Mouse (Mus musculus) heart, postnatal 36 days (tissue): ENCODE data around the gene Mgat5. TPM values are rescaled to one million over a fixed set of nuclear protein-coding genes. Genes with fewer than 3 reads are reported as not detected.
A peak's percentile ranks its signal among the peaks of the same experiment; 100 is the strongest.

Source experiments
- DNase-seq, 2 experiments: peaks; one replicate each; pipeline ENCODE4 v3.0.0; 2021 to 2022
- intact Hi-C: fragments of 180-260 bp; cut with DNase I; formaldehyde crosslinking; loops from one replicate; pipeline ENCODE4 v1.15.1; 2025
- total RNA-seq, 2 experiments: library from RNA; stranded (reverse); gene quantifications; 2 replicates each; pipeline ENCODE4 v1.2.3; 2021

The Mgat5 gene
- total RNA-seq, 2 experiments from 2014 or later = 11.1 to 11.5 TPM

DNA sequence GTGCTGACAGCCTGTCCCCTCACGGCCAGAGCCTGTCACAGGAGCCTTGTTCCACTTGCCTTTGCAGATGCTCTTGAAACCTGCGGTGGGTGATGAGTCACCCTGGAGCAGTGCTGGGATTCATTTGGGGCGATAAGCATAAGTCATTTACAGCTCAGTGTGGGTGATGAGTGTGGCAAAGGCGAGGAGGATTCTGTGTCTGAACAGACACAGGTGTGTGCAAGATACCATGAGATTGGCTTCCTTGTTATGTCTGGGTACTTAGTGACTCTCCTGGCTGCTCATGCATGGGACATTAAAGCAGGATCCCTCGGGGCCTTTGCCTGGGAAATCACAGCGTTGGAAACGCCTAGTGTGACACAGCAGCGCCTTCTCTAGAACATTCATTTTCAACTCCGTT is 256.2 kb downstream of the Mgat5 start:
- DNase-seq = no peak
- intact Hi-C loops = no loop called here

DNA sequence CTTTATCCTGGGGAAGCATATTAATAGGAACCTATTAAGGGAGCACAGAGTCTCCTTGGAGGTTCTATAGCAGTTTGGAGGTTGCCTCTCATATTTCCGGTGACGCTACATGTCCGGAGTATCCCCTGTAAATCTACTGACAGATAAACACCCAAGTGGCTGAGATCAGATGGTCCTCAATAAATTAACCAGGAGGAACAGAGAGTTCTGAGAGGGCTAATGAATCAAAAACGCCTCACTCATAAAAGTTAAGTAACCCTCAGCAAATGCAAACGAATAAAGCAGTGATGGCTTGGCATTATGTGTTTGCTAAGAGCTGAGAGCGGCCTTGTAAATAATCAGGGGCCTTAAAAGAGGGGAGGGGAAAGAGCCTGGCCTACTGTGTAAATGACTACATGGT is 259.2 kb downstream of the Mgat5 start:
- intact Hi-C loops = no loop called here
- DNase-seq = no peak

DNA sequence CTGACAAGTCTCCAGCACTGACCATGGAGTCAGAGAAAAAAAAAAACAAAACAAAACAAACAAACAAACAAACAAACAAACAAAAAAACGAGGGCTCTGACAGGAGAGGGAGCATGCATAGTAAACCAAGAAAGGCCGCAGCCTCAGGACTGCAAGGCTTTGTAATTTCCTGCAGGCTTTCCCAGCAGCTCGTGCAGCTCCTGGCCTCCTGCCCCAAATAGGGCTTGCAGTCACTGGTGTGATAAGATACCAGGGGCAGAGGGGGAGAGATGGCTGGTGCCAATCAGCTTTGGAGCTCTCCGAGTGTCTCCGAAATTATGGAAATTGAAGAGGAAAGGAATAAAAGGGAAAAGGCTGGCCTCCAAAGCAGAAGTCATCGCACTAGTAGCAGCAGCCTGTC is 260.5 kb downstream of the Mgat5 start:
- DNase-seq = no peak
- intact Hi-C loops = no loop called here

DNA sequence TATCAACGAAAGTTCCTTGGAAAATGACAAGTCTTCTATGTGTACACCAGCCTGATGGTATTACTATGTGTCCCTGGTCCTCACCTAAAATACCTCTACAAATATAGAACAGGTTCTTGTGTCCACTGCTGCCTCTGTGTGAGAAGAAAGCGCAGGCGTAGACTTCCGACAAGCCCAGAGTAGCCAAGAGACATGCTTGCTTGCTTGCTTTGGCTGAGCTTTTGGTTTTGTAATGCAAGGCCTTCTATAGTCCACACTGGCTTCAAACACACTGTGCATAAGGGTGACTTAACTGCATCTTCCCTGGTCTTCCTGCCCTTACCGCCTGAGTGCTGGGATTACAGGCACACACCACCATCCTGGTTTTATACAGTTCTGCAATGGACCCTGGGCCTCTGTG is 262.4 kb downstream of the Mgat5 start:
- no peak for DNase-seq
- intact Hi-C loops = no loop called here

DNA sequence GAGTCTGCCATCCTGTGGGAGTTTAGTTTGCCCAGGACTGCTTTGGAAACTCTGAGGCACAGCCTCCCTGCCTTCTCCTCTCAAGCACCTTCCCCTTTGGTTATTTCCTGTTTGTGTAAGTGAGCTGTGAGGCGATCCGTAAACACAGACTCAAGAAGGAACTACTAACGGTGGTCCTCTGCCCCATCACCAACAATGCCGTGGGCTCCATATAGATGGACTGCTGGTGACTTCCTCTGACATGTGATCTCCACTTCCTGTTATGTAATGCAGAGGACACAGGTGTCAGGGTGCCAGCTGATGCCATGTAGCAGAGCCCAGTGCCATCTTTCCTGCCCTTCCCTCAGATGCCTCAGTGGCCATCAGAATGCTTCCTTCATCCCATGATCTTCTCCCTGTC is 265.4 kb downstream of the Mgat5 start:
- intact Hi-C loops = no loop called here
- DNase-seq = no peak

DNA sequence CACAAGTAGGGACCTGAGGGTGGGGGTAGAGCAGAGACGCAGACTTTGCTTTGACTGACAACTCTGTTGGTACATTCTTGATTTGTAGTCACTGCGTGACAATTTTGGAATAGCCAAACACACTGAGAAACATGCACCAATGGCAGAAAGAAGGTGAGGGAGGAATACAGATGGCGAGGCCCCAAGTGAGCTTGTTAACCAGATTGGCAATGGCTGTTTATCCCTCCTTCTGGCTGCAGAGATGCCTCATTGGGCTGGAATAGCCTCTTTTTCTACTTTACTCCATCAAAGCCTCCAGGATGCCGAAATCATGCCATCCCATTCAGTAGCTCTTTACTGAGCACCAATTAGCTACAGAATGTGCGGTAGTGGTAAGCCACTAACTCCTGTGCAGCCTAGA is 270.9 kb downstream of the Mgat5 start:
- no peak for DNase-seq
- intact Hi-C loops = no loop called here

DNA sequence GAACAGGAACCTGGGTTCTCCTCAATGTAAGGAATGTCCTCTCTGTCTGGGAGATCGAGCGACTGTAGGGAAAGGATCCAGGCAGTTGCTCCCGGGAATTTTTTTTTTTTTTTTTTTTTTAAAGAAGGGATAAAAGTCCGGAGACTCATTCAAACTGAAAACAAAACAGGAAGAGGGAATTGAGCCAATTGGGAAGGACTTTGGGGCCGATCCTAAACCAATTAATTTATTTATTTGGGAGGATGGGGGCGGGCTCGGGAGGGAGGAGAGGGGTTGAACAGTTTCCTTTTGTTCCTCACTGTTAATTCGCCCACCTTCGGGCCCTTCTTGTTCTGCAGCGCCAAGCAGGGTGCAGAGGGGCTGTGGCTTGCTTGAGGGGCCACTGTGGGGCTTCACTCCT is 278.1 kb downstream of the Mgat5 start:
- no peak for DNase-seq
- intact Hi-C loops = no loop called here

DNA sequence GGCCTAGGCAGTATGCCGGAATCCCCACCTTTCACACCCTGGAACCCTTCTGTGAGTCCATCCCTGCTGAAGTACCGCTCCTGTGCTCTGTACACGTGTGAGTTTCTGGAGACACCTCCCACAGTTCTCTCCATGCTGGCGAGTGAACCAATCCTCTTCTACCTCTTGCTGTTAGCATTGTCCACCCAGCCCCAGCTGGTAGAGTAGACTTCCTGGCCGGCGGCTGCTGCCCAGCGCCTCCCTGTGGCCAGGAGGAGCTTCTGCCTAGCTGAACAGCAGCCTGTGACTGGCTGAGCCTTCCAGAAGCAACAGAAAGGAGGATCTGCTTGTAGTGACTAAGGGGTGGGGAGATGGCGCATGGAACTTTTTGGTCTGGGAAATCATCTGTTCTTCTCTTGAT is 279.4 kb downstream of the Mgat5 start:
- DNase-seq = no peak
- intact Hi-C loops = no loop called here

DNA sequence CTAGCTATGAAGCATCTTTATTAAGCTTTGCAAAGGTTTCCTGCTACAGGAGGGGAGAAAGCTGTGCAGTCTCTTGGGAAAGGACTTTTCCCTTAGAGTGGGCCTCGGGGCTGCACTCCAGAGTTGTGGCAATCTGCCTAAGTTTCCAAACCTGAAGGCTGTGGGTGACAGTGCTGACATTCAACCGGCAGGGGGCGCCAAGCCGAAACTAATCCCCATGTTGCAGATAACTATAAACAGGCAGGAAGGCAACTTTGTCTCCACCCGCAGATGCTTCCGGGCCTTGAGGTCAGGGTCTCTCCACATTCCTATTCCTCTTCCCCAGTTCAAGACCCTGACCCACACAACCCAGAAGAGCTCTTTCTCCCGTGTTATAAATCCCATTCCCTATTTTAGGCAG is 280.0 kb downstream of the Mgat5 start:
- peak; percentile 27 to 62 for DNase-seq
- intact Hi-C loops = loop anchor here (5.0 kb wide), 1 partner anchor 468 kb away; no protein-coding TSS in a partner anchor

DNA sequence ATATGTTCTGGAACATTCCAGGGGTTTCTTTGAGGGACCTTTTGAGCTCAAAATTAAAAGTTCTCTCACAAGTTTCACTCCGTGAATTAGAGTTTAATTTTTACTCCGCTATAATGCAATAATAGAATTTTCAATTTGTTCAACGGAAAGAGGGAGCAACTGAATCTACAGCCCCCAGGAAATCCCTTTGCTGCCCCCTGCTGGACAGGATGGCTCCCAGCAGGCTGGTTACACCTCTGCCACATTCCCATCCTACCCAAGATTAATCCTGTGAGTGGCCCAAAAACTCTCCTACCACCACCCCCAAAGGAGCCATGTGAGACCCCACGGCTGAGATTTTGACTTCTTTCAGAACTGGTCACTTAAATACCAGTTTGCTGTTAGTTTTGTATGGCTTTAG is 282.3 kb downstream of the Mgat5 start:
- intact Hi-C loops = loop anchor here (5.0 kb wide), 1 partner anchor 470 kb away; no protein-coding TSS in a partner anchor
- peak; percentile 22 to 49 for DNase-seq

DNA sequence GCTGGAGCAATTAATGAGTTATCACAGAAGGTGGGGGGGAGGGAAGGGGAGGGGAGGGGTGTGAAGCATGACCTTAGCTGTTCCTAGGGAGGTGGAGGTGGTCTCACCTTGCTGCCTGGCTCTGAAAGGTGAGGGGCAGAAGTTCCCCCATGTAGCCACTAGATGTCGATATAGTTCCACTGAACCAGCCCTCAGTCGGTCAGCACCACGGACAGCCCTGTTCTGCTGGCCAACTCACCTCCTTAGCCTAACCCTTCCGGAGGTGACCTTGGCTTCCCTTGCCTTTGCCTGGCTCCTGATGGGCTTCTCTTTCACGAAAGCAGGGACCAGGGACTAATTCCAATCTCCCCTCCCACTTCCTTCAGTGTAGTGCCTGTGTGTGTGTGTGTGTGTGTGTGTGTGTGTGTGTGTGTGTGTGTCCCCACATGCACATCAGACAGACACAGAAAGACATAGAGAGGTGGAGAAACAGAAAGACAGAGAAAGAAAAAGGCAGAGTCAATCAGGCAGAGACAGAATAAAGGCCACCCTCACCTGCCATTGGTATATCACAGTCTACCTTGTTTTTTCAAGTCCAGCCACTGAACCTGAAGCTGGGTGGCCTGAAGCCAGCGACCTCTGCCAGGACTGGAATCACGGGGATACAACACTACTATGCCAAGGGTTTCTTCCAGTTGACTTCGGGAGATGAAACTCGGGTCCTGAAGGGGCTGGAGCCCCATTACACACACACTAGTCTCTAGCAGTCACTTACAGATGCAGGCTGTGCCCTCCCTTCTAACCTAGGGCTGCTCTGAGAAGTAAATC is 292.1 kb downstream of the Mgat5 start:
- intact Hi-C loops = loop anchor here (5.0 to 10.0 kb wide), 3 partner anchors 428 to 728 kb away; no protein-coding TSS in a partner anchor
- peak; percentile 52 to 59 for DNase-seq

DNA sequence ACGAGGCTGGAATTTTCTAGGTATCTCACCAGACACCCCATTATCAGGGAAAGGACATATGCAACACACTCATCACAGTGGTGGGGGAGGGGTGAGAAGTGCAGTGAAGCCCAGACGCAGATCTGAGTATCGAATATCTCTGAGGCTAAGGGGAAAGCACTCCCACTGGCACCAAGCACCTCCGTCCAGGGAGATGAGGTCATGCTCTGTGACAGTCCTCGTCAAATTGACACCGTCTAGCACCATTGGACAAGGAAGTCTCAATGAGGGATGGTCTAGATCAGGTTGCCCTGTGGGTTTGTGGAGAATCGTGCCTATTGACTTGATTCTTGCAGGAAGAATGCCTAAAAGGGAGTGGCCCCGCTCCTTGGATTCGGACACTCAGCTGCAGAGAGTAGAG is 293.9 kb downstream of the Mgat5 start:
- intact Hi-C loops = loop anchor here (5.0 to 10.0 kb wide), 3 partner anchors 426 to 726 kb away; no protein-coding TSS in a partner anchor
- DNase-seq = no peak

DNA sequence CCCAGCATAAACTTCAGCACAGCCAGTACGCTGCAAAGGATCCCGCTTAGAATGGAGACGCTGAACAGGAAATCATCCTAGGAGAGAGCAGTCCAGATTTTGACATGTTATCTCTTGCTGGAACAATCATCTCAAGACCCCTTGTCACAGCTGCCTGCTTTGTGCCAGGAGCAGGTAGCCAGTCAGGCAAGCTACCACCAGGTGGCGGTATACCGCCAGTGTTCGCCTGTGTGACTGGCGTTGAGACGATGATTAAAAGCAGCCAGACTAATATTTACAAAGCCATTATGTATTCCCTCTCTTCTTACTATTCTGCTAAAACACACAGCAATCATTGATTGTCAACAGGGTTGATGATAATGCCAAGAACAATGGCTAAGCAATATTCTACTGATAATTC is 295.4 kb downstream of the Mgat5 start:
- intact Hi-C loops = loop anchor here (1.0 to 5.0 kb wide), 3 partner anchors 181 to 265 kb away; no protein-coding TSS in a partner anchor
- DNase-seq = peak; percentile 74 to 76

DNA sequence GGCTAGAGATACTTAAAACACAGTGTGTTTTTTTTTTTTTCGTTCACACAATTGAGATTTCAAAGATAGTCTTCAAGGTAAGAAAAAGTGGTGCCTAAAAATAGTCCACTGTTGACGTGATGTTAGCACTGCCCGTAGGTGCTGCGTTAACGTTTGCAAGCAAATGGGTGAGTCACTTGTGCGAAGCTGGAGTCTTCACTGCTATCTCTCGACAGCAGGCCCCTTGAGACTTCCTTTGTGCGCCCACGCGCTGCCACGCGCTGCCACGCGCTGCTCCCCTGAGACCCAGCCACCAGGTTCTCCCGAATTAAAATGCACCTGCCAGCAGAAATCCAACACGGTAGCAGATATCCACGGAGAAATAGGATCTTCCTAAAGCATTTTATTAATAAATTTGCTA is 295.9 kb downstream of the Mgat5 start:
- intact Hi-C loops = loop anchor here (1.0 to 5.0 kb wide), 3 partner anchors 180 to 265 kb away; no protein-coding TSS in a partner anchor

DNA sequence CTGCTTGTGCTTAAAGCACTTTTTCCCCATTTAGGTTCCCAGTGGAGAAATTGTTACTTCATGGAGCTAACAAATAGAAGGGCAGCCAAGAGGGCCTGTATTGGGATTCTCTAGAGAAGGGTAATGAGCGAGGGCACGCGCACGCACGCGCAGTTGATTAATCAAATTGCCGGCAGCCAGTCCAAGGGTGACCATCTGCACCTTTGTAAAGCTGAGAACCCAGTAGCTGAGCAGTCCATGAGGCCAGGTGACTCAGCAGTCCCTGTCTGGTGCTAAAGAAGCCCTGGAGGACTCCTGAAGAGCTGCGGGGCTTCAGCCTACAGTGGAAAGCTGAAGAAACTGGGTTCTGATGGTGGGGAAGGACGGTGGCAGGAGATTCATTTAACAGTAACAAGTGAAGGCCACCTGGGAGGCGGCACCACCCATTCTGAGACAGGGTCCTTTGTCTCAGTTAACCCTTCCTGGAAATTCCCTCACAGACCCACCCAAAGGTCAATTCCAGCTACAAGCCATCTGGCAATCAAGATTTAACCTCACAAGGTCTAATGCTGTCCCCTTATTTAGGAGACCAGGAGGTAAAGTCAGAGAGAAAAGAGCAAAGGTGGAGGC is 302.3 kb downstream of the Mgat5 start:
- no peak for DNase-seq
- intact Hi-C loops = no loop called here

More for the DNA sequence above, 295.9 kb downstream of the Mgat5 start:
- no peak for DNase-seq

DNA sequence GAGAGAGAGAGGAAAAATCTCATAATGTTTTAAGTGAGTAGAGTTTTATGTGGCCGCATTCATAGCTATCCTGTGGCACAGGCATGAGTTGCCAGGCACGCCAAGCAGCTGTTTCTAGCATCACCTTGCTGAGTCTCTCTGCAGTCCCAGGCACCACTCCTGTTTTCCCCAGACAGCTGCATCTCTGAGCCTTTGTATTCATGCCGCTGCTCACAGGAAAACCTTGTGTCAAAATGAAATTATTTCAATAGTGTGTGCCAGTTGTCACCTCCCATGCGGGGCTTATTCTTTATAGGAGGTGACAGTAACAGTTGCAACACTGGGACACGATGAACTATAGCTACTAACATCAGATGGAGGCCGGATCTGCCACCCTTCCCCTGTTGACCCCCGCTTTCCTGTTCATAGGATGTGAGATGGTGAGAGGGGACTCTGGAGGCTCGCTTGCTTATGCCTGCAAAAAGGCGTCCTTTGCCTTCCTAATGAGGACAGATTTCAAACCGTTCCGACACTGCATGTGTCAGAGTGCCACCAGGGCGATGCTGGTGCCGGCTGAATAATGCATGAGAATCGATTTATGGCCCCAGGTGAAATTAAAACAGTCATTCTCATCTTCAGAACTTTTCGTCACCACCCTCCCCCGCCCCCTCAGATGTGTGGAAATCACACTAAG is 303.4 kb downstream of the Mgat5 start:
- intact Hi-C loops = no loop called here
- DNase-seq = no peak

DNA sequence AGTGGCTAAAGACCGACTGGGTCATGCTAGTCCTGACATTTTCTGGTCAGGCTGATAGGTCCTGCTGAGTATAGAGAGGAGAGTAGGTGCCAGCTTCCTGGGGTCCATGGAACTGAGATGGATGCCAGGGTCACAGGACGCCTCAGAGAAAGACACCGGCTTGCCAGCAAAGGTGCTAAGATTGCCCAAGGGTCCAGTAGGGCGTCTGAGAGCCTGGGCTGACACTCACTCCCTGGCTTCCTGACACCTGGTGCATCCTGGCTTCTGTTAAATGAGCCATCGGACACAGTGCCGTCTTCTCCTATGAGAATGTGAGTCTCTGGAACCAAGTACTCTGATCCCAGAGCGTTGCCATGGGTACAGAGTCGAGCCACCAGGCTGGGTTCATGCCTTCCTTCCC is 304.1 kb downstream of the Mgat5 start:
- no peak for DNase-seq
- intact Hi-C loops = no loop called here

DNA sequence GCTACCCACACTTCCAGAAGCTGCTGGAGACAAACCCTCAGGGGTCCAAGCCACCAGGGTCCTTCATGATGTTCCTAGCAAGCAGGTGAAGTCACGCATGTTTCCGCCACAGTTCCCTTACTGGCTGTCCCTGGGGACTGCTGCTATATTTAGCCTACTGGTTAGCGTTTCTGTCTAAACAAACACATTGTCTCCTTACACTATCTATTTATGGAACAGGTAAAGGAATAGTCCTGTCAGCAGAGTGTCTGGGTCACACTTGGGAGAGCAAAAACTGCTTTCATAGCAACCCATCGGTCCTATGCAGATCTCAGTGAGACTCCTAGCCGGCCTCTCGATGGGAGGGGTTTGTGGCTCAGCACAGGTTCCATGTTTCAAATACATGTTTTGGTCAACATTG is 306.5 kb downstream of the Mgat5 start:
- DNase-seq = peak in 1 of 2 experiments; percentile 5
- intact Hi-C loops = no loop called here

DNA sequence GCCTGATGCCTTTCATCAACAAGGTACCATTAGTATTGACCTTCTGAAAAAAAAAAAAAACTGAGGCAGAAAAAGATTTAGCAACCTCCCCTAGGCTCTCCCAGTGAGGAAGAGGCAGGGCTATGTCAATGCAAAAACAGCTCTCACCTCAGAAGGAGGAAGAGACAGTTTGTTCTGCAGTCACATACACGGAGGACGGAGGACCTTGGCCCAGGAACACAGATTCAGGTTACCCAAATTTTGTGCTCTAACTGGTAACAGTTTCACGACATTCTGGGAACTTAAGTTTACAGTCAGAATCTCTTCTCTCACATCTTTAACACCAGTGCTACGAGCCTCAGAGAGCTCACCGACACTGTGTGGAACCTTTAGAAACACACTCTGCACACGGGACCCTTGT is 307.9 kb downstream of the Mgat5 start:
- DNase-seq = no peak
- intact Hi-C loops = no loop called here

DNA sequence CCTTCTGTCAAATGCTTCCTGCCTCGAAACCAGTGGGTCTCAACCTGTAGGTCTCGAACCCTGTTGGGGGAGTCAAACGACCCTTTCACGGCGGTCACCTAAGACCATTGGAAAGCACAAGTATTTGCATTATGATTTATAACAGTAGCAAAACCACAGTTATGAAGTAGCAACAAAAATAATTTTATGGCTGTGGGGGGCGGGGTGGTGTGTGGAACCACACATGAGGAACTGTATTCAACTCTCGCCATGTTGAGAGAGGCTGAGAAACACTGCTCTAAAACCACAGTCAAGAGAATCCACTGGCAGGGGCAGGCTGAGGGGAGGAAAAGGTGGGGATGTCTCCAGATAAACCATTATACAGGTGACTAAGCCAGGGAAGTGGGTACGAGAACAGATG is 308.3 kb downstream of the Mgat5 start:
- no peak for DNase-seq
- intact Hi-C loops = no loop called here

DNA sequence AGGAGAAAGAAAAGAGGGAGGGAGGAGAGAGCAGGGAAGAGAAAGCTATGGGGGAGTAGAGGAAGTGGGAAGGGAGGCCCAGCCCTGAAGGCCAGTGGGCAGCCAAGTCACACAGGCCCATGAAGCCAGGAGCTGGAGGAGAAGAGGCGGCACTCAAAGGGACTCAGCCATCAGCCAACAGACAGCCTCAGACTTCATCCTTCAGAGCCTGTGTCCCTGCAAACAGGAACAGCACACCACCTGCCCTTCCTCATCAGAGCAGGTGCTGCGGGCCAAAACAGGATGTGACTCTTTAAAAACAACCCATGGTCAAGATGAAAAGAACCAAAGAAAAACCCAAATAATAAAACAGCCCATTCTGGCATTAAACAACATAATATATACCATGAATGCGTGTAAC is 308.8 kb downstream of the Mgat5 start:
- intact Hi-C loops = no loop called here
- no peak for DNase-seq
